Mouse (Mus musculus) CH12F3 (cell line): Measurements from ENCODE around the gene Sgms1.

ENCODE experiments used
- in situ Hi-C: fragments of 300-500 bp; cut with MboI; formaldehyde crosslinking; loops from 2 replicates; pipeline ENCODE4 v1.14.3; 2020; ENCODE audit warnings: low sequenced_read_pairs

Sgms1 gene

GRCm38 (mm10) chr19:32386556-32387402, 2.7 kb downstream of the Sgms1 start:
- in situ Hi-C loops, result no loop called here

DNA sequence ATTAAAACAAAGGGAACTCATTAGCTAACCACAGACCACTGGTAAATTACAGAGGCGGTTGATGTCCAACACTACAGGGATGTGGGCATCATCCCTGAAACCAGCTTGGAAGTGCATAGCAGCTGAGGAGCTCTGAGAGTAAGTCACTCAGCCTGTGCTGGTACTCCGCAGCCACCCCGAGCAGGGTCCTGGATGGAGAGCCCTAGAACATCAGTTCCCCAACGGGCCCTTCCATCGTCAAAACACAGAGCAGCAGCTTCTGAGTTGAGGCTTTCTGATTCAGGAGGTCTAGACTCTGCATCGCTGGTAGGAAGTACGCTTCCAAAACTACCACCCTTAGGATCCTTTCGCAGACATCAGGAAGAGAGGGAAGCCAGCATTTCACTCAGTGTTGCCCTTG, 5.8 kb downstream of the Sgms1 start:
- in situ Hi-C loops, result no loop called here

DNA sequence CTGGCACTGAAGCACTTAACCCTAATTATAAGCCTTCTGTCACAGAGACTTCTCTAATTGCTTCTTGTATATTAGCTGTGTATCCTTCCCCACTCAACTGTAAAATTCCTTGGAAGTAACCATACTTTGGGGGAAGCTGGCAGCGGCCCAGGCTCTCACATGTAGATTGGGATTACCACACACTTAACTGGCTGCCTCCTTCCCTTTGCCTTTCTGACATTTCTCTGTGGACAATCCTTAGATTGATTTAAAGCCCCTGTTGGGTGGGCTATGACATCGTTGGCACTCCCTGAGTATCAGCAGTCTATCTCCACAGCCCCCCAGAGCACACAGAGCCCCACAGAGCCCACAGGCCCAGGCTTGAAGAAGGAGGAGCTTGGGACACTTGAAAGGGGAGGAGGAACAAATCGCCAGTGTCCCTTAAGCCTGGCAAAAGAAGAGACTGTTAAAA, 8.0 kb downstream of the Sgms1 start:
- in situ Hi-C loops, result no loop called here

GRCm38 (mm10) chr19:32380748-32381147, 8.8 kb downstream of the Sgms1 start:
- in situ Hi-C loops, result no loop called here

DNA sequence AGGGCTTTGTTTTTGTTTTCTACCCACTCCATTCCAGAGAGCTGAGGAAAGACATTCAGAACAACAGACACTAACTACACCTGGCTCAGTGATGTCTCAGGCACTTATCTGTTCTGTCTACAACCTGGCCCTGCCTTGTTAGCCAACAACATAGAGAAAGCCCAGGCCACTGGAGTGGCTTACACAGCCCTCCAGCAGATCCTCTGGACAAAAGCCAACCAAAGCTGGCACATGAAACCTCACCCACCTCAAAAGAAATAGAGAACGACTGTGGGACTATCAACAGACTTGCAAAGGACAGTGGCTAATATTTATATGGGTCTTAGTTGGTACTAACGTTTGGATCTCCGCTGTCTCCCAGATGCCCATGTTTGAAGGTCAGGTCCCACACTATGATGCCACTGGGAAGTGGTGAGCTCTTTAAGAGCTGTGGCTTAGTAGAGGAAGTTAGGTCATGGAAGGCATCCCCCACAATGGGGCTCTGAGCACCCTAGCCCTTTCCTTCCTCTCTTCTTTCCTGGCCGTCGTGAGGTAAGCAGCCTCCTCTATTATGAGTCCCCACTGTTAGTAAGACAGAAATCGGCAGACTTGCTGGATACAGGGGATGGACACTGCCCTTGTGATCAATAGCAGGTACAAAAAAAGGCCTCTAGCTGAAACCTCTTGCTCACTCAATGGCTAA, 10.1 kb downstream of the Sgms1 start:
- in situ Hi-C loops, result no loop called here

DNA sequence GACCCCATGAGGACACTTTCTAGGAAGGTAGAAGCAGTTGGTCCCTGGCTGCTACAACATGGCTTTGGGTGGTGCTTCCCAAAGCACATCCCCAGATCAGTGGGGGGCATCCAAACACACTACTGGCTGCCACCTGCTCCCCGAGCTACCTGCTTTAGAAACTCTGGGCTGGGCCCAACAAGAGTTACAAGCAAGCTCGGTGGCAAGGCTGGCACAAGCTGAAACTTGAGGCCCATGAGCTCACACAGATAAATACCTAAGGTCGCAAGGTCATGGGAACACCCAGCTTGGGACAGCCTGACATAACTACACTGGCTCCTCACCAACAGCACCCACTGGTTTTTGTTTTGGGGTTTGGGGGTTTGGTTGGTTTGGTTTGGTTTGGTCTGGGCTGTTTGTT, 10.9 kb downstream of the Sgms1 start:
- in situ Hi-C loops, result no loop called here

GRCm38 (mm10) chr19:32377701-32378325, 11.7 kb downstream of the Sgms1 start:
- in situ Hi-C loops, result no loop called here

DNA sequence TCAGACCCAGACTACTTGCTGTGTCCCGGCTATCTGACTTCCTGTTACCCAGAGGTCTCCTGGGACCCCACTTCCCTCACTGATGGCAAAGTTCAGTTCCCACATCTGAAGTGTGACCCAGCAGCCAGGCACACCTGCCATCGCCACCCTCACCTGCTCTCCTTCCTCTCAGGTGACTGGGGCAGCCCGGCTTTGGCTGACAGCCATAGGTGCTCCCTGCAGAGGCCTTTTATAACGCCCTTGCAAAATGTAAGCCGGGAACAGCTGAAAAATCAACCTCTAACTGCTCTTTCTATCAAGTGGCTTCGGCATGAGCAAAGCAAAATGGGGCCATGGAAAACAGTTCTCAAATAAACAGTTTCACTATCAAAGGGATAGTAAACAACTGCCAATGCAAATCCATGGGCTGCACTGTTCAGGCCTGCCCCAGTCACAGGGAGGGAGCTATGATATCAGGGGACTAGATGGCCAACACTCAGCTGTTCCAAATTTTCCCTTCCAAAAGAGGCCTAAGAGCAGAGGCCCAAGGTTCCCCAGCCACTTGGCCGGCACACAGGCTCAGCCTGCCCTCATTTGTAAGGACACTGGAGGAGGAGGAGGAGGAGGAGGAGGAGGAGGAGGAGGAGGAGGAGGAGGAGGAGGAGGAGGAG, 12.5 kb downstream of the Sgms1 start:
- in situ Hi-C loops, result no loop called here

- in situ Hi-C loops, result no loop called here
These were observed 13.5 kb downstream of the Sgms1 start for GRCm38 (mm10) chr19:32376054-32376453.

DNA sequence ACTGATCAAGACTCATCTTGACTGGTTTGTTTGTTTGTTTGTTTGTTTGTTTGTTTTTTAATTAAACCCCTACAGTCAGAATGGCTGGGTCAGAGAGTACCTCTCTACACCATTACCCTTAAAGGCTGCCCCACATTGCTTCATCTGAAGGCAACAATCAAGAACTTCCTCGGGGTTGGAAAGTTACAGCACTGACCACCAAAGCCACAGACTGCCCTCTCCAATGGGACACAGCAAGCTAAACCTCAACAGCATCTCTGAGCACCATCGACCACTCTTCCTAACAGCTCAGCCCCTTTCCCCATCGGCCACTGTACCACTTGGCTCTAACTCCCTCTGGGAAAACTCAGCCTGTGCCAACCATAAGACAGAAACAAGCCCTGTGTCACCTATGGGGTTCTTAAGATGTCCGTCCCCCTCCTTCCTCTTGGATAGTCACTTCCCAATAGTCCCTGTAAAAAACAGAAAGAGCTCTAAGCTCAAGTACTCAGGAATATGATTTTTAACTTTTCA, 14.0 kb downstream of the Sgms1 start:
- in situ Hi-C loops, result no loop called here

- in situ Hi-C loops, result no loop called here
These were observed 14.8 kb downstream of the Sgms1 start for GRCm38 (mm10) chr19:32374751-32375150.

DNA sequence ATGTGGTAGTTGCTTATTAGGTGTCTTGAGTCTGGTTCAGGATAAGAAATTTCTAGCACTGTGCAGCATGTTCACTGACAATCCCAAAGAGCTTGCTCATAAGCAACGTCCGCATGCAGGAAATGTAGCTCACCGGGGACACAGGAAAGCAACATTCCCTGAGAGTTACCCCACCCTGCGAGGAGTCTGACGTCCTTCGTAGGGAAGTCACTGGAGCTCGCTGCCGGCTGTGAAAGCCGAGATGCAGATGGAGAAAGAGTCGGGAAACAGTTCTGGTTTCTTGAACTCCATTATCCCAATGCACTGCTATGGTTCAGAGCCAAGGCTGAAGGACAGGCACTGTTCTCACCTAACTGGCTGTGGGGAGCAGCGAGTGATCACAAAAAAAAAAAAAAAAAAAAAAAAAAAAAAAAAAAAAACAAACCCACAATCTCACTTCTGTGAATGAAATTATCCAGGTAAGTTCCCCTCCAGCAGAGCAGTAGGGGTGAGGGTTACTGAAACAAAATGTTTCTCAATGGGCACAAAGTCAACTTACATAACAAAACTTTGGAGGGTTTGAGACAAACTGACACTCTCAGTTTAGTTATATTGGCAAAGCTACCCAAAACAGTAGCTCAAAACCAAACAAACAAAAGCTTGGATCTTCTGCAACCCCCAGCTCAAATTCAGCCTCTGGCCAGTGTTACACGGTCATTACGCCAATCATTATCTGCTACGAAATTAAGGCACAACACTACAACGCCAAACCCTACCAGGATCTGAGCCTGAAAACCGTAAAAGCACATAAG, 15.5 kb downstream of the Sgms1 start:
- in situ Hi-C loops, result no loop called here

DNA sequence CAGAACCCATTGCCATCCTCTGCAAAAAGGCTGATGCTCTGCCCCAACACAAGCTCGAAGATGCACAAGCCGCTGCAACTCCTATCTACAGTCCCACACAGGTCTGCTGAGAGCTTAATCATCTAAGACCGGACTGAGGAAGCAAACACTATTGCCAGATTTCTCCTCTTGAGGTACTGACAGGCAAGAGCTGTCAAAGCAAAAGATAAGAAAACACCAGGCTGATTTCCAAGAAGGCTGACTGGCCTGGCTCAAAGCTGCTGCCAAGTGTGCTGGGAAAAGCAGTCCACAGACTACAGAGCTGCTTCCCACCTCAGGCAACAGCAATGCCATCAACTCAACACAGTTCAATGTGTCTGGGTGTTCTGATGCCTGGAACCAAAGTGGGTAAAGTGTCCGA, 17.1 kb downstream of the Sgms1 start:
- in situ Hi-C loops, result no loop called here

GRCm38 (mm10) chr19:32367333-32367732, 22.2 kb downstream of the Sgms1 start:
- in situ Hi-C loops, result no loop called here

DNA sequence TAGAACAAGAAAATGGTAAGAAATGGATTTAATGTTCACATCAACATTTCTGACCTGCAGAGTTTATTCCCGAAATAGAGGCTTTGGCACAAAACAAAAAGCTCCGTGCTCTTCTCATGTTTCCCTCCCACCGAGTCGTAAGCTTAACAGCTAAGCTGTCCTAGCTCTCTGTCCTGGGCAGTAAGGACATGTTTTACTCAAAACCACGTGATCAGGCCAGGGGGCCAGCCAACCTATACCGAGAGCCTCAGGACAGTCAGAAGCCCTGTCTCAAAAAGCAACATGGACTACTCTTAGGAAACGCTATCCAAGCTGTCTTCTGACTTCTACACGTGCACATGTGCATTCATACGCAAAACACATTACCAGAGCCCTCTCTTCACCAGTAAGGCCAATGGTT, 23.1 kb downstream of the Sgms1 start:
- in situ Hi-C loops, result no loop called here

GRCm38 (mm10) chr19:32365111-32365510, 24.4 kb downstream of the Sgms1 start:
- in situ Hi-C loops, result no loop called here

DNA sequence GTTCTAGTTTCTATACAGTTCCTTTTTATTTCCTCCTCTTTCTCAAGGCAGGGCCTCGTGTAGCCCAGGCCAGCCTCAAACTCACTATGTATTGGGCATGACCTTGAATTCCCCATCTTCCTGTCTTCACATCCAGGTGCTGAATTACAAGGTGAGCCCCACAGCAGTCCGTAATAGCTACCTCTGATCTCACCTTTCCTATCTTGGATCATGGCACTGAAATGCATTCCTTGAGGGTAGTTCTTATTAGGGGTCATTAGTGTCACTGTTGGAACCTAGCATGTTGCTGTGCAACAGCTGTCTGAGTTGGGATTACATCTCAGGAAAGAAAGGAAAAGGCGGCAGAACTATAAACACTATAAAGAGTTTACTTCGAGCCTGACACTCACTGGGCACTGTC, 25.9 kb downstream of the Sgms1 start:
- in situ Hi-C loops, result no loop called here

GRCm38 (mm10) chr19:32362520-32362919, 27.0 kb downstream of the Sgms1 start:
- in situ Hi-C loops, result no loop called here

DNA sequence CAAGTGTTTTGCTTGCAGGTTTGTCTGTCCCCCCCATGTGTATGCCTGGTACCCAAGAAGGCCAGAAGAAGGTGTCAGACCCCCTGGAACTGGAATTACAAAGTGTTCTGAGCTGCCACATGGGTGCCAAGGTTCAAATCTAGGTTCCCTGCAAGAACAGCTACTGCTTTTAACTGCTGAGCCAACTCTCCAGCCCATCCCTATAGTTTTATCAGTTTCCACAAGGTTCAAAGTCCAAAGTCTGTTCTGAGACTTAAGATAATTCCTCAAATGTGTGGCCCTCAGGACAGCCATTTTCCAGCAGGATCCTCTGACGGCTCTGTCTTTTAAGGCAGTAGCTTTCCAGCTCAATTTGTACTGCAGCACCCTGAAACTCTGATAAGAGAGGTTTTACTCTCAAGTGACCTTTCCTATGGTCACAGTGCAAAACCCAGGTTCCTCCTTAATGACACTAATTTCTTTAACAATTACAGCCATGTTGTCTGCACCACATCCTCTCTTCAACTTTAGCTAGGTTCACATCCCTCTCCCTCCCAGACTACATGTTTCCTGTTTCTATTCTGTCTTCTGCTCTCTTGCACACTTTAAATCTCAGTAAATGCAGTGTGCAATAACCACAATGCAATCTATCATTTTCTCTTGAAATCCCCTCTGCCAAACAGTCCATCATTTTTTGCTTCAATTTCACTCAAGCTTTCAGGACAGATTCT, 28.4 kb downstream of the Sgms1 start:
- in situ Hi-C loops, result no loop called here

DNA sequence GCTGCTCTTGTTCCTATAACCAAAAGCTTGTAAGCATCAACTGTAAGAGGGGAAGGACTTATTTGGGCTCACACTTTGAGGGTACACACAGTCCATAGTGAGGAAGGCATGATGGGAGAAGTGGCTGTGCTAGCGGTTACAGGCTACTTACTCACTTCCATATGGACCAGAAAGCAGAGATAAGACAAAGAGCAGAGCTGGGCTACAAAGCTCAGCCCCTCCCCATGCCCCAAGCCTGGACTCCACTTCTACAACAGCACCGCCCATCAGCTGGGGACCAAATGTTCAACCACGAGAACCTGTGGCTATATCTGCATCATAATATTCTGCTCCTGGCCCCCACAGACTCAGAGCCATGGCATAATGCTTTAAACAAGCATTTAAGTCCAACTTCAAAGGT, 29.0 kb downstream of the Sgms1 start:
- in situ Hi-C loops, result no loop called here
